Mouse (Mus musculus): ENCODE measurements around the gene Psmc6. TPM values are rescaled to one million over a fixed set of nuclear protein-coding genes. Genes with fewer than 3 reads are reported as not detected.

The Psmc6 gene
- polyA plus RNA-seq, 1 experiment from 2014 or later = 170 TPM

DNA sequence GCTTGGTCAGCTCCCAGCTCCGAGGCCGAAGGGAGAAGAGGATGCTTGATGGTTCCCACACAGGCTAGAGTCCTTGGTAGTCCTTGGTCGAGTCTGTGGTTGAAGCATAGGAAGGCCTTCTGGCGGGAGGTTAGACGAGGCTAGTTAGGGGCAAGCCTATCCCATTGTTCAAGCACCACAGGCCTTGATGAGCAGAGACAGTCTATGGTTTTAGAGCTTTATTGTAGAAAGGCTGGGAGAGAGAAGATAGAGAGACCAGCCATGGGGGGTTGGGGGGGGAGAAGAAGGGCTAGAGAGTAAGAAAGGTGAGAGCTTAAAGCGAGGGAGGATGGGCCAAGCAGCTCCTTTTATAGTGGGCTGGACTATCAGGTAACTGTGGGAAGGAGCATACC is 35.6 kb downstream of the Psmc6 start:
- peak overlapping the region; percentile 42 for H3K27ac ChIP-seq (replicated peaks)
- no peak for ATAC-seq (replicated peaks)
- H3K9ac ChIP-seq (replicated peaks) = no peak overlapping the region
- no peaks in the 10 kb centered on the region for H3K27me3 ChIP-seq
- peaks cover 10% of the 10 kb centered on the region for H3K36me3 ChIP-seq
- no peaks in the 10 kb centered on the region for H3K9me3 ChIP-seq
- peaks cover 16% of the 10 kb centered on the region for H3K4me1 ChIP-seq
- H3K4me2 ChIP-seq (replicated peaks) = 0 out of 2 replicates have a peak overlapping the region, but pooled peaks have one; percentile 11
- H3K4me3 ChIP-seq = no peak overlapping the region
- WGBS = 86% methylated on average over 6 of the region's 6 CpGs

DNA sequence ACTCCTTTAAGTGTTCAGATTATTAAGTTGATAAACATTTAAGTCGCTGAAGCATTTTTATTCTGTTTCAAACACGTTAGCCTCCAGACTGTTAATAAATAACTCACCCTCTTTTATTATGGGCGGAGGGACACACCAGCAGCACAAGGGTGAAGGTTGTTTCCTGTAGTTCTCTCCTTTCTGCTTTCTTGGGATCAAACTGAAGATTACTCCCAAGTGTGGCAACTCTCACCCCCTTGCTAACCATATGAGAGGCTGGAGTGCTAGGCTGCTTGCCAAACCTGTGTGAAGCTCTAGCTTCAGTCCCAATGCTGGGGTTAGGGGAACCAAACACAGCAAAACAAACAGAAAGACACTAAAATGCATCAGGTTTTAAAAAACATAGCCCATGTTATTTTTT is 49.2 kb downstream of the Psmc6 start:
- ATAC-seq (replicated peaks) = no peak
- Histone ChIP-seq H3K36me3 (peaks cover 20% of the 10 kb centered on the region; the same call in 1 of the 2 replicates), H3K4me3 (no peak overlapping the region)

DNA sequence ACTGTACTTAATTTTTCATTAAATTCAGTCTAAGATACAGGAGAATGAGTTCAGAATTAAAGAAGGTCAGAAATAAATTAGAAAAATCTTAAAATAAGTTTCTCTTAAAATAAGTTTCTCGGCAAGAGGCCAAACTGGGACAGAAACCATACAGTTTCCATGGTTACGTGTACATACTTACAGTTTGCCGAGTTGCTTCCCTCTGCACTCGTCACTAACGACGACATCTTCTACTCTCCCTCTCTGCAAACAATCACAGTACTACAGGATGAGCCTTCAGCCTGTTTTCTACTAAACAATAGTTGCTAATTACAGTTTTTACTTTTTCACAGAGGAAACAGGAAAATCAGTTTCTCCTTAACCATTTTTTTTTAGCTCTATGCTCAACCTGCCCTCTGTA is 51.2 kb downstream of the Psmc6 start:
- Histone ChIP-seq H3K27me3 (no peaks in the 10 kb centered on the region), H3K4me3 (no peak overlapping the region), H3K27ac (replicated peaks) (no peak overlapping the region), H3K9ac (replicated peaks) (no peak overlapping the region), H3K4me2 (replicated peaks) (no peak overlapping the region), H3K36me3 (peaks cover 20% of the 10 kb centered on the region; the same call in 1 of the 2 replicates), H3K9me3 (no peaks in the 10 kb centered on the region), H3K4me1 (no peaks in the 10 kb centered on the region)
- 65% methylated on average over 6 of the region's 6 CpGs for WGBS
- ATAC-seq (replicated peaks) = no peak

More for the DNA sequence above, 49.2 kb downstream of the Psmc6 start:
- H3K4me1 ChIP-seq = no peaks in the 10 kb centered on the region
- no peaks in the 10 kb centered on the region for H3K27me3 ChIP-seq
- no peak overlapping the region for H3K27ac ChIP-seq (replicated peaks)
- H3K9me3 ChIP-seq = no peaks in the 10 kb centered on the region
- H3K4me2 ChIP-seq (replicated peaks) = no peak overlapping the region
- 91% methylated on average over 3 of the region's 3 CpGs for WGBS
- H3K9ac ChIP-seq (replicated peaks) = no peak overlapping the region

DNA sequence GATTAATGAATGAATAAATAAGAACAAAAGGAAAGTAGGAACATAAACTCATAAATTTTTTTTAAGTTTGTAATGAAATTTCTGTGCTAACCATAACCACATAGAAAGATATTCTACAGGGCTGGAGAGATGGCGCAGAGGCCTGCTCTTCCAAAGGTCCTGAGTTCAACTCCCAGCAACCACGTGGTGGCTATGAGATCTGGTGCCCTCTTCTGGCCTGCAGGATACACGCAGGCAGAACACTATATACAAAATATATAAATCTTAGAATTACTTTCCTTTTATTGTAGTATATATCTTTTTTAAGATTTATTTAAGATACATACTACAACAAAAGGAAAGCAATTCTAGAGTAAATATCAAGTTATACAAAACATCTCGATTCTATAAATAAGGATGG is 53.3 kb downstream of the Psmc6 start:
- H3K9me3 ChIP-seq = no peaks in the 10 kb centered on the region
- peaks cover 8% of the 10 kb centered on the region for H3K4me1 ChIP-seq
- peaks cover 20% of the 10 kb centered on the region; the same call in 1 of the 2 replicates for H3K36me3 ChIP-seq
- H3K9ac ChIP-seq (replicated peaks) = no peak overlapping the region
- H3K4me2 ChIP-seq (replicated peaks) = no peak overlapping the region
- H3K27ac ChIP-seq (replicated peaks) = no peak overlapping the region
- H3K4me3 ChIP-seq = no peak overlapping the region
- H3K27me3 ChIP-seq = no peaks in the 10 kb centered on the region
- ATAC-seq (replicated peaks) = no peak
- 86% methylated on average over 4 of the region's 4 CpGs for WGBS

DNA sequence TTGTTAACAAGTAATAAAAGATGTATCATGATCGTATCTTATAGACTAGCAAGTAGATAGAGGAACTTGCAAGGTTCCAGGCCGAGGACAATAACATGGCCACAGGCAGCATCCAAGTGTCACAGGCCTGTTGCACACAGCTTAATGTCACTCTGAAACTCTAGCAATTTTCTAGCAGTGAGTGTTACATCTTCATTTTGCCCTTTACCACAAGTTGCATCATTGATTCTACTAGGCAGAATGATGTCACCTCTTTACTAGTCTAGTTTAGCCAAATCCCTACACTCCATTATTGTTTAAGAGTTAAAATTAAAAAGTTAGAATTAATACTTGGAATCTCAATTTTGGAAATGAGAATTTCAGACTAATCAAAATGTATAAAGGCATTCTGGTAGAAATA is 56.0 kb downstream of the Psmc6 start:
- ATAC-seq (replicated peaks) = no peak

DNA sequence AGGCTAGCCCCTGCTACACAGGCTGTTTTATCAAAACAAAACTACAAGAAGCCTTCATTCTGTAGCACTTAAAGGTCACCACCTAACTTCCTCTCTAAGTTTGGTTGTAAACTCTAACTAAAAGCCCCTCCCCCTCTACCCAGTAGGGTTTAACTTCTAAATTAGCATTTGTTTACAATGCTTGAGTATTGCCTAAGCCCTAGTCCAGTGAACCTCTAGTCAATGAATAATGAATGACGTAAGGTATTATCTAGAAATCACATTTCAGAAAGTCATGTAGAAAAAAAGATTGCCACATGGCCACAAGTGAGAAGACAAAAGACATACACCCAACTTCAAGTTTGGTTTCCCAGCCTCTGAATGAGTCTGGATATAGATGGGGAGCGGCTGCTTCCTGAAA is 57.9 kb downstream of the Psmc6 start:
- Histone ChIP-seq H3K4me3 (peak overlapping the region; percentile 57), H3K4me2 (replicated peaks) (peak overlapping the region; percentile 91), H3K27ac (replicated peaks) (no peak overlapping the region), H3K9ac (replicated peaks) (no peak overlapping the region), H3K4me1 (peaks cover 17% of the 10 kb centered on the region), H3K9me3 (no peaks in the 10 kb centered on the region), H3K27me3 (no peaks in the 10 kb centered on the region), H3K36me3 (peaks cover 2% of the 10 kb centered on the region; the same call in 1 of the 2 replicates)
- WGBS = 24% methylated on average over 2 of the region's 2 CpGs
- ATAC-seq (replicated peaks) = no peak

More for the DNA sequence above, 56.0 kb downstream of the Psmc6 start:
- no peak overlapping the region for H3K4me2 ChIP-seq (replicated peaks)
- peaks cover 17% of the 10 kb centered on the region for H3K4me1 ChIP-seq
- H3K4me3 ChIP-seq = no peak overlapping the region
- no peaks in the 10 kb centered on the region for H3K9me3 ChIP-seq
- peaks cover 7% of the 10 kb centered on the region; the same call in 1 of the 2 replicates for H3K36me3 ChIP-seq
- no peak overlapping the region for H3K9ac ChIP-seq (replicated peaks)
- H3K27me3 ChIP-seq = no peaks in the 10 kb centered on the region
- 94% methylated on average over 2 of the region's 2 CpGs for WGBS
- H3K27ac ChIP-seq (replicated peaks) = no peak overlapping the region

DNA sequence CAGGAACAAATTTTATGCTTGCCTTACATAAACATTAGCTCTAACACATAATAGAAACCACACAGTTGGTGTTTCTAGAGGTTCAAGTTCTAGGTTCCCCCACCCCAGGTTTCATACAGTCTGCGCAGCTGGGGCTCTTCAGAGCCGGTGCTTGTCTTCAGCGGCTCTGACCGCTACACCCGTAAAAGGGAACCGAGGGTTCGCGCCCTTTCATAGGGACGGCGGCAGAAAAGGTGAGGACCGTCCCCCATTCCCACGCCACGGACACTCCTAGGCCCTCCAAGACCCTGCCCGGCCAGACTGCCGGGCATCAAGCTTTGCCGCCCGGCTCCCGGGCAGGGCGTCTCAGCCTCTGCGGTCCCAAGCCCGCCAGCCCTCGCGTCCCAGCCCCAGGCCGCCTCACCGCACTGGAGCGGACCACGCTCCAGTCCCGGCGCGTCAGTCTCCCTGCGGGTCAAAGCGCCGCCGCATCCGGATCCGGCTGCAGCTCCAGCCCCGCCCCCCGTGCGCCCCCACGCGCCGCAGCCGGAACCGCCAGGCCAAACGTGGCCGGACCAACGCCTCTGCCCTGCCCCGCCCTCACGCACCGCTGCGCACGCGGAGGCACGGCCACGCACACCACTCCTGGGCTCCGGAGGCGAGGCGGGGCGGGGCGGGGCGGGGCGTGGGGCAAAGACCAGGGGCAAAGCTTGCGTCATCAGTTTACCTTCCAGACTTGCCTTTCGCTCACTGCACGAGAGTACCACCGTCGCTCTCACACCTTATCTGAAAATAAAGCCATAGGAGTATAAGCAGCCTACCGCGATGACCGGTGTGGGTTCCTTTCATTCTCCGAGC is 59.0 kb downstream of the Psmc6 start:
- Histone ChIP-seq H3K9ac (replicated peaks) (peak overlapping the region; percentile 68), H3K27me3 (no peaks in the 10 kb centered on the region), H3K4me3 (peak overlapping the region; percentile 57), H3K36me3 (no peaks in the 10 kb centered on the region), H3K27ac (replicated peaks) (peak overlapping the region; percentile 43), H3K9me3 (no peaks in the 10 kb centered on the region), H3K4me1 (peaks cover 17% of the 10 kb centered on the region), H3K4me2 (replicated peaks) (peak overlapping the region; percentile 91)
- ATAC-seq (replicated peaks) = peak; percentile 95
- under 1% methylated on average over 71 of the region's 71 CpGs for WGBS

DNA sequence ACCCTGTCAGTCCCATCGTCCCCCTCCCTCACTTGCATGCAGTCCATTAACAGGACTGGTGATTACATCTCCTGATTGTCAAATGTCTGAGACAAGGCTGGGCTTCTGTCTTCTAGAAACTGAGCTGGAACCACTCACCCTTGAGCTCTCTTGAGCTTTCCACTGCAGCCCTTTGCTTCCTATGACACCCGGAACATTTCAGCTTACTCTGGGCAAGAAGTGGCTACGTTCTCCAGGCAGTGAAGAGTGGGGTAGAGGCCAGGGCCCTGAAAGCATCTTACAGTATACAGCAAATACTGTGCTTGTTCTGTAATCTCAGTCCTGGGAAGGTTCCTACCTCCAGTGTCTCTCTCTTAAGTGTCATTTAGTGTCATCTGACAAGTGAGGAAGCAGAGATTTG is 59.6 kb downstream of the Psmc6 start:
- H3K9ac ChIP-seq (replicated peaks) = peak overlapping the region; percentile 68
- H3K4me2 ChIP-seq (replicated peaks) = peak overlapping the region; percentile 91
- no peaks in the 10 kb centered on the region for H3K36me3 ChIP-seq
- H3K9me3 ChIP-seq = no peaks in the 10 kb centered on the region
- peaks cover 17% of the 10 kb centered on the region for H3K4me1 ChIP-seq
- H3K27ac ChIP-seq (replicated peaks) = peak overlapping the region; percentile 43
- WGBS = 20% methylated on average over 3 of the region's 3 CpGs
- H3K27me3 ChIP-seq = no peaks in the 10 kb centered on the region
- peak overlapping the region; percentile 57 for H3K4me3 ChIP-seq
- ATAC-seq (replicated peaks) = no peak

Other genes starting within 250 kb of the Psmc6 start
- gene Gpr137c, start 110.1 kb upstream of the Psmc6 start, polyA plus RNA-seq (2015; fragmentation: Nextera tagmentation; extraction: Ambion mirVana) = 12.8 and 13.8 TPM in 2 replicates
- 35.2 and 35.7 TPM in 2 replicates for gene Txndc16, start 109.5 kb upstream of the Psmc6 start, polyA plus RNA-seq (2015; fragmentation: Nextera tagmentation; extraction: Ambion mirVana)
- gene Ero1l, start 11.0 kb upstream of the Psmc6 start, polyA plus RNA-seq (2015; fragmentation: Nextera tagmentation; extraction: Ambion mirVana) = 22.8 and 24.1 TPM in 2 replicates
- 63.2 and 65.3 TPM in 2 replicates for gene Styx, start 21.3 kb downstream of the Psmc6 start, polyA plus RNA-seq (2015; fragmentation: Nextera tagmentation; extraction: Ambion mirVana)
- 22.1 and 23.2 TPM in 2 replicates for gene Gnpnat1, start 75.1 kb downstream of the Psmc6 start, polyA plus RNA-seq (2015; fragmentation: Nextera tagmentation; extraction: Ambion mirVana)
- gene Fermt2, start 200.3 kb downstream of the Psmc6 start, polyA plus RNA-seq (2015; fragmentation: Nextera tagmentation; extraction: Ambion mirVana) = 62.8 and 72.2 TPM in 2 replicates

Measured in forebrain, embryonic 15.5 days (tissue).